Mouse (Mus musculus): Measurements from ENCODE around the gene Hes1. TPM values are rescaled to one million over a fixed set of nuclear protein-coding genes. Genes with fewer than 3 reads are reported as not detected.

Gene Hes1
- polyA plus RNA-seq, 1 experiment from 2014 or later, result 74.1 TPM

DNA sequence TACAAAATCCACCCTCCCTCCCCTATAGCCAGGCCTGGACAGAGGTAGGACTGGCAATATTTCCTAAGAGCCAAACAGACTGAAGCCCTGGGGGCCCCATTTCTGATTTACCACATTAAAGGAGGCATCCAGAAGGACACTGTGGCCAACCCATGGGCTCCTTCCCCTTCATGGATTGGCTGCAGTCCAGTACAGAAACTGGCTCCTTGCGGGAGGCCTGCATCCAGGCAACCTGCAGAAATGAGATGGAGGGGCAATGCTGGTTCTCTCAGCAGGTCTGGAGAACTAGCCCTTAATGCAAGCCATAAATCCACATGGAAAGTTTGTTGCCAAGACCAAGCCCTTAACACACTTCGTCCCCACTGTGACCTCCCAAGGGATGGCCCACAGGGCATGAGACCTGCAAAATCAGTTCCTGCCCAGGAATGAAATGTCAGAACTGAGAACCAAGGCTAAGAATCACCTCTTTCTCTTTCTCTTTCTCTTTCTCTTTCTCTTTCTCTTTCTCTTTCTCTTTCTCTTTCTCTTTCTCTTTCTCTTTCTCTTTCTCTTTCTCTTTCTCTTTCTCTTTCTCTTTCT is 31.8 kb upstream of the Hes1 start:
- H3K9ac ChIP-seq (replicated peaks; ENCODE audit: low read depth, low read length), result no peak overlapping the region
- WGBS, result 65% methylated on average over 2 of the region's 2 CpGs
- H3K9me3 ChIP-seq (ENCODE audit: control insufficient read depth, low read depth, low read length), result no peaks in the 10 kb centered on the region
- no peaks in the 10 kb centered on the region for H3K36me3 ChIP-seq (ENCODE audit: control insufficient read depth, insufficient read depth, low read length)
- H3K27me3 ChIP-seq (ENCODE audit: control insufficient read depth, insufficient read depth, low read length), result no peaks in the 10 kb centered on the region
- ATAC-seq (ENCODE audit: insufficient number of reproducible peaks, insufficient read depth, low FRiP score, low read depth), result no peak
- H3K4me2 ChIP-seq (replicated peaks; ENCODE audit: low read depth, low read length), result no peak overlapping the region
- no peak overlapping the region for H3K27ac ChIP-seq (ENCODE audit: low read length)
- no peak overlapping the region for H3K4me3 ChIP-seq (ENCODE audit: low read depth, low read length)
- H3K4me1 ChIP-seq (ENCODE audit: control insufficient read depth, insufficient read depth, low read length), result peaks cover 13% of the 10 kb centered on the region

DNA sequence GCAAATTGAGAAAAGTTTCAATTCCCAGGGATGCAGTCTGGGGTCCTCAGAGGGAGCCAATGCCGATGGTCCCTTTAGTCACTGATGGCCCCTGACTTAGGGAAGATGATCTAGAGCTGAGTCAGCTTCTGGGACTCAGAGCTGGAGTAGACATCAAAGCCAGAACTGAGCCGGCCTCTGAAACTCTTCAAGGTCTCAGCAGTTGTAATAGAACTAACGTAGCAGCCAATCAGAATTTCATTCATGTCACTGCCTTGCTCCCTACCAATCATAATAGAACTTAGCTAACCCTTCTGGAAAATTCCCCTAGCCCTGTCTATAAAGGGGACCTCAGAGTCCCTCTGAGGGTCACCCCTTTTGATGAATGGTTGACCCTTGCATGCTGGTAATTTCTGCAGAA is 30.8 kb upstream of the Hes1 start:
- Histone ChIP-seq H3K36me3 (ENCODE audit: control insufficient read depth, insufficient read depth, low read length) (no peaks in the 10 kb centered on the region), H3K27me3 (ENCODE audit: control insufficient read depth, insufficient read depth, low read length) (no peaks in the 10 kb centered on the region), H3K4me1 (ENCODE audit: control insufficient read depth, insufficient read depth, low read length) (peaks cover 9% of the 10 kb centered on the region), H3K9ac (replicated peaks; ENCODE audit: low read depth, low read length) (no peak overlapping the region), H3K4me2 (replicated peaks; ENCODE audit: low read depth, low read length) (no peak overlapping the region), H3K27ac (ENCODE audit: low read length) (no peak overlapping the region), H3K4me3 (ENCODE audit: low read depth, low read length) (no peak overlapping the region), H3K9me3 (ENCODE audit: control insufficient read depth, low read depth, low read length) (no peaks in the 10 kb centered on the region)
- no peak for ATAC-seq (ENCODE audit: insufficient number of reproducible peaks, insufficient read depth, low FRiP score, low read depth)
- 90% methylated on average over 3 of the region's 3 CpGs for WGBS

DNA sequence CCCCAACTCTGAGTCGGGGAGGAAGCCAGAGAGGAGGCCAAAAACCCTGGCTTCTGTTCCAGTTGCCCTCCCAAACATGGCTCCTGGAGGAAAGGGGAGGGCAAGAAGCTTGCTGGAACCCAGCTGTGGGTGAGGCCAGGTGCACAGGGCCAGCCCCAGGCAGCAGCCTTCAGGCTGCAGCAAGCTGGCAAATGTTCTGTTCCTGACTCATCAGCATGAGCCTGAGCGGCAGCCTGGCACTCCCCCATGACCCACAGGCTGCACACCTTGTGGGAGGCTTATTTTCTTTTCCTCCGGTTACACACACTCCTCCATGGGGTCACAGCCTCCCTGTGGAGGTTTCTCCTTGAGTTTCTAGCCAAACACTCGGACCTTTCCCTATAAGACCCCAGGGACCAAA is 30.2 kb upstream of the Hes1 start:
- Histone ChIP-seq H3K27ac (ENCODE audit: low read length) (no peak overlapping the region), H3K4me3 (ENCODE audit: low read depth, low read length) (no peak overlapping the region), H3K4me2 (replicated peaks; ENCODE audit: low read depth, low read length) (no peak overlapping the region), H3K4me1 (ENCODE audit: control insufficient read depth, insufficient read depth, low read length) (peaks cover 8% of the 10 kb centered on the region), H3K9me3 (ENCODE audit: control insufficient read depth, low read depth, low read length) (no peaks in the 10 kb centered on the region), H3K27me3 (ENCODE audit: control insufficient read depth, insufficient read depth, low read length) (no peaks in the 10 kb centered on the region), H3K9ac (replicated peaks; ENCODE audit: low read depth, low read length) (no peak overlapping the region), H3K36me3 (ENCODE audit: control insufficient read depth, insufficient read depth, low read length) (no peaks in the 10 kb centered on the region)
- 0 out of 2 replicates have a peak, but pooled peaks have one; percentile 30 for ATAC-seq (ENCODE audit: insufficient number of reproducible peaks, insufficient read depth, low FRiP score, low read depth)
- WGBS, result 49% methylated on average over 4 of the region's 4 CpGs

DNA sequence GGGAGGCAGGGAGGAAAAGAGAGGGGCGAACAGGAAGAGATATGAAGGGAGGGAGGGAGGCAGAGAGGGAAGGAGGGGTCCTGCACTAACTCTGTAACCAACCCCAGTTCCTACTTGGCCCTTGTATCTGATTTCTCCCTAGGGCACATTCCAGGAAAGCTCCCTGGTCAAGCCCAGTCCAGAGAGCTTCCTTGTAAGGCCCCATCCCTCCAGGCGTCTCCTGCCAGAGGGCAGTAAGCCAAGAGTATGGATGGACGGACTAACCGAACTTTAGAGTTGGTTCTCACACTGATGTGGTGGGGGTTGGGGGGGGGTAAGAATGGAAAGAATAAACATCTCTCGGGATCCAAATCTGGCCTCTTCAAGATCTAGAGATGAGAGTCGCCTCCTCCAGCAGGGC is 29.7 kb upstream of the Hes1 start:
- 25% methylated on average over 5 of the region's 6 CpGs for WGBS
- no peak overlapping the region for H3K27ac ChIP-seq (ENCODE audit: low read length)
- no peak for ATAC-seq (ENCODE audit: insufficient number of reproducible peaks, insufficient read depth, low FRiP score, low read depth)
- H3K27me3 ChIP-seq (ENCODE audit: control insufficient read depth, insufficient read depth, low read length), result no peaks in the 10 kb centered on the region
- H3K9me3 ChIP-seq (ENCODE audit: control insufficient read depth, low read depth, low read length), result no peaks in the 10 kb centered on the region
- H3K9ac ChIP-seq (replicated peaks; ENCODE audit: low read depth, low read length), result no peak overlapping the region
- H3K4me3 ChIP-seq (ENCODE audit: low read depth, low read length), result no peak overlapping the region
- no peak overlapping the region for H3K4me2 ChIP-seq (replicated peaks; ENCODE audit: low read depth, low read length)
- peaks cover 13% of the 10 kb centered on the region for H3K4me1 ChIP-seq (ENCODE audit: control insufficient read depth, insufficient read depth, low read length)
- H3K36me3 ChIP-seq (ENCODE audit: control insufficient read depth, insufficient read depth, low read length), result no peaks in the 10 kb centered on the region

DNA sequence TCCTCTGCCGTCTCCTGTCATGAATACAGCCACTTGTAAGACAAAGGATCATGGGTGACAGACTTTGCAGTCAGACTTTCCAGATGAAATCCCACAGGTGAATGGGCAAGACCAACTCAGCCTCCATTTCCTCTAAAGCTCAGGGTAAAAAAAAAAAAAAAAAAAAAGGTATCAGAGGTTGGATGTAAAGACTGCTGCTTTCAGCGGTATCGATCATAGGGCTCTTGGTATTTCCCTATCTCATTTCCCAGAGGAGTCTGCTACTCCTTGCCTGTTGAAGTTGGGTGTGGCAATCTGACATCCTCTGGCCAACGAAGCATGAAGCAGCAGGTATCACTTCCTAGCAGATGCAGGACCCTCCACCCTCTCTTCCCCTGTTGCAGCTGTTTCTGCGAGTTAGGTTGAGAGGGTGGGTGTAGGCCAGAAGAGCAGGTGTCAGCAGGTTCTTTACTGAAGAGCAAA is 29.2 kb upstream of the Hes1 start:
- no peaks in the 10 kb centered on the region for H3K27me3 ChIP-seq (ENCODE audit: control insufficient read depth, insufficient read depth, low read length)
- 57% methylated on average over 5 of the region's 5 CpGs for WGBS
- H3K27ac ChIP-seq (ENCODE audit: low read length), result no peak overlapping the region

DNA sequence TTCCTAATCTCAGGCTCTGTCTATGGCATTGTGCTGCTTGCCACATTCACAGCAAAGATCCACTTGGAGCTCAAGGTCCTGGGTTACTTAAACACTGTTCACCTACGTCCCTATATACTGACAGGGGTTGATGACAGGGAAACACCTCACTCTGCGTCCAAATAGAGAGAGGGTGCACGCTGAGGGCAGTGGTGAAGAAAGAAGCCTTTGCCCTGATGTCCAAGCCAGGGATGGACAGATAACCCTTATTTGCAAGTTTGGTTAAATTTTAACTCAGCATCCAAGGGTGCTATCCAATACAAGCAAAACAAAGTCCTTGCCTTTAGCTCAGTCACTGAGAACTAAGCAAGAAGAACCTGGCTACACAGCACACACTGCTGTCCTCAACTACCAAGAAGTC is 28.1 kb upstream of the Hes1 start:
- 78% methylated on average over 3 of the region's 3 CpGs for WGBS
- H3K27ac ChIP-seq (ENCODE audit: low read length), result no peak overlapping the region

More for the DNA sequence above, 29.2 kb upstream of the Hes1 start:
- Histone ChIP-seq H3K4me2 (replicated peaks; ENCODE audit: low read depth, low read length) (no peak overlapping the region), H3K9me3 (ENCODE audit: control insufficient read depth, low read depth, low read length) (no peaks in the 10 kb centered on the region), H3K9ac (replicated peaks; ENCODE audit: low read depth, low read length) (no peak overlapping the region), H3K4me3 (ENCODE audit: low read depth, low read length) (no peak overlapping the region), H3K4me1 (ENCODE audit: control insufficient read depth, insufficient read depth, low read length) (peaks cover 13% of the 10 kb centered on the region), H3K36me3 (ENCODE audit: control insufficient read depth, insufficient read depth, low read length) (no peaks in the 10 kb centered on the region)
- no peak for ATAC-seq (ENCODE audit: insufficient number of reproducible peaks, insufficient read depth, low FRiP score, low read depth)

GRCm38 (mm10) chr16:30038663-30039593 is 25.3 kb upstream of the Hes1 start:
- Histone ChIP-seq H3K36me3 (ENCODE audit: control insufficient read depth, insufficient read depth, low read length) (no peaks in the 10 kb centered on the region), H3K9me3 (ENCODE audit: control insufficient read depth, low read depth, low read length) (no peaks in the 10 kb centered on the region), H3K4me1 (ENCODE audit: control insufficient read depth, insufficient read depth, low read length) (peaks cover 11% of the 10 kb centered on the region), H3K4me3 (ENCODE audit: low read depth, low read length) (no peak overlapping the region), H3K27ac (ENCODE audit: low read length) (no peak overlapping the region), H3K4me2 (replicated peaks; ENCODE audit: low read depth, low read length) (no peak overlapping the region), H3K27me3 (ENCODE audit: control insufficient read depth, insufficient read depth, low read length) (no peaks in the 10 kb centered on the region), H3K9ac (replicated peaks; ENCODE audit: low read depth, low read length) (no peak overlapping the region)
- 29% methylated on average over 15 of the region's 17 CpGs for WGBS
- ATAC-seq (ENCODE audit: insufficient number of reproducible peaks, insufficient read depth, low FRiP score, low read depth), result peak; percentile 64; the same call in 1 of the 2 replicates

More for the DNA sequence above, 28.1 kb upstream of the Hes1 start:
- H3K36me3 ChIP-seq (ENCODE audit: control insufficient read depth, insufficient read depth, low read length), result no peaks in the 10 kb centered on the region
- H3K4me2 ChIP-seq (replicated peaks; ENCODE audit: low read depth, low read length), result no peak overlapping the region
- ATAC-seq (ENCODE audit: insufficient number of reproducible peaks, insufficient read depth, low FRiP score, low read depth), result no peak
- peaks cover 13% of the 10 kb centered on the region for H3K4me1 ChIP-seq (ENCODE audit: control insufficient read depth, insufficient read depth, low read length)
- H3K9me3 ChIP-seq (ENCODE audit: control insufficient read depth, low read depth, low read length), result no peaks in the 10 kb centered on the region
- no peak overlapping the region for H3K9ac ChIP-seq (replicated peaks; ENCODE audit: low read depth, low read length)
- no peak overlapping the region for H3K4me3 ChIP-seq (ENCODE audit: low read depth, low read length)
- no peaks in the 10 kb centered on the region for H3K27me3 ChIP-seq (ENCODE audit: control insufficient read depth, insufficient read depth, low read length)

- Histone ChIP-seq H3K4me1 (ENCODE audit: control insufficient read depth, insufficient read depth, low read length) (peaks cover 4% of the 10 kb centered on the region; the same call in 1 of the 2 replicates), H3K4me2 (replicated peaks; ENCODE audit: low read depth, low read length) (no peak overlapping the region), H3K9ac (replicated peaks; ENCODE audit: low read depth, low read length) (no peak overlapping the region), H3K9me3 (ENCODE audit: control insufficient read depth, low read depth, low read length) (no peaks in the 10 kb centered on the region), H3K27me3 (ENCODE audit: control insufficient read depth, insufficient read depth, low read length) (no peaks in the 10 kb centered on the region), H3K27ac (ENCODE audit: low read length) (no peak overlapping the region), H3K4me3 (ENCODE audit: low read depth, low read length) (no peak overlapping the region), H3K36me3 (ENCODE audit: control insufficient read depth, insufficient read depth, low read length) (no peaks in the 10 kb centered on the region)
- WGBS, result 73% methylated on average over 2 of the region's 2 CpGs
- ATAC-seq (ENCODE audit: insufficient number of reproducible peaks, insufficient read depth, low FRiP score, low read depth), result no peak
Observed at GRCm38 (mm10) chr16:30039841-30040240, 24.3 kb upstream of the Hes1 start.
